Mouse (Mus musculus) lung, postnatal 4 days (tissue): ENCODE results near the gene Ppt2.

ENCODE experiments used
- DNase-seq, 2 experiments: peaks; one replicate each; pipeline ENCODE4 v3.0.0; 2021

The Ppt2 gene

GRCm38 (mm10) chr17:34627943-34628643 lies at the start of gene Ppt2:
Gene Ppt2 (minus strand): TSS chr17:34628510.
- DNase-seq, result no peak

GRCm38 (mm10) chr17:34676671-34677070 lies 48.4 kb upstream of the Ppt2 start:
- DNase-seq, result no peak

GRCm38 (mm10) chr17:34676093-34676460 lies 47.8 kb upstream of the Ppt2 start:
- DNase-seq, result no peak

- DNase-seq, result no peak
These were observed 47.1 kb upstream of the Ppt2 start for GRCm38 (mm10) chr17:34675205-34676092.

GRCm38 (mm10) chr17:34674524-34675204 lies 46.4 kb upstream of the Ppt2 start:
- DNase-seq, result no peak

GRCm38 (mm10) chr17:34673139-34673538 lies 44.8 kb upstream of the Ppt2 start:
- no peak for DNase-seq

GRCm38 (mm10) chr17:34672246-34672792 lies 44.0 kb upstream of the Ppt2 start:
- DNase-seq, result no peak

GRCm38 (mm10) chr17:34671151-34672066 lies 43.1 kb upstream of the Ppt2 start:
- no peak for DNase-seq

GRCm38 (mm10) chr17:34670235-34670634 lies 41.9 kb upstream of the Ppt2 start, which contains the start of gene Tnxb:
Gene Tnxb (plus strand): TSS chr17:34670535.
- DNase-seq, result no peak

- no peak for DNase-seq
These were observed 36.2 kb upstream of the Ppt2 start for GRCm38 (mm10) chr17:34664472-34664871.

GRCm38 (mm10) chr17:34663558-34663957 lies 35.2 kb upstream of the Ppt2 start:
- DNase-seq, result no peak

- no peak for DNase-seq
These were observed 34.7 kb upstream of the Ppt2 start for GRCm38 (mm10) chr17:34662978-34663377.

- no peak for DNase-seq
These were observed 34.2 kb upstream of the Ppt2 start for GRCm38 (mm10) chr17:34662468-34662867.

GRCm38 (mm10) chr17:34661121-34661591 lies 32.8 kb upstream of the Ppt2 start:
- DNase-seq, result peak; percentile 72 to 81

GRCm38 (mm10) chr17:34660259-34660820 lies 32.0 kb upstream of the Ppt2 start:
- no peak for DNase-seq

GRCm38 (mm10) chr17:34659897-34660214 lies 31.5 kb upstream of the Ppt2 start:
- no peak for DNase-seq

GRCm38 (mm10) chr17:34659181-34659896 lies 31.0 kb upstream of the Ppt2 start:
- DNase-seq, result no peak

- DNase-seq, result no peak
These were observed 30.3 kb upstream of the Ppt2 start for GRCm38 (mm10) chr17:34658591-34658990.

- DNase-seq, result no peak
These were observed 29.8 kb upstream of the Ppt2 start for GRCm38 (mm10) chr17:34658145-34658544.

- DNase-seq, result no peak
These were observed 29.0 kb upstream of the Ppt2 start for GRCm38 (mm10) chr17:34657271-34657670.

- DNase-seq, result no peak
These were observed 28.4 kb upstream of the Ppt2 start for GRCm38 (mm10) chr17:34656666-34657065.
